Mouse (Mus musculus): Measurements from ENCODE around the gene Oxsr1.

DNA sequence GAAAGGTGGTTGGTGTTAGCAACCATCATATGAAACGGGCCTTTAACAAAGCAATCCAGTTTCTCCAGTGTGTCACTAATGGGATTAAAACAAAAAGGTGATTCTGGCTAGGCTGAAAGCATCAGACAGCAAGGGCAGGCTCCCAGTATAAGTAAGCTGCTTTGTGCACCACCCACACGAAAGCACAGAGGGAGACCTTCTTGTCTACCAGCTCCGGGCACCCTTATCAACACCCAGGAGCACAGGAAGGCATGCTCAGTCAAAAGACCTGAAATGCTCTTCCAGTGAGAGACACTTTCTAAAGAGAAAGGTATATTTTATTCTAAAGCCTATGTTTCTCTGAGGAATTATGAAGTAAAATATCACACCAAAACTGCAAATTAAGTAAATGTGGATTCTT is 31.4 kb downstream of the Oxsr1 start:
- TF ChIP-seq CTCF (IDR thresholded peaks at IDR 0.05; ENCODE audit: control insufficient read depth, insufficient read depth, insufficient replicate concordance, low read depth, low read length), result no peak
- TF ChIP-seq POLR2A (IDR thresholded peaks at IDR 0.05; ENCODE audit: control insufficient read depth, low read depth, low read length), result no peak

Measured in testis, adult 2 months (tissue).